Mouse (Mus musculus) kidney, embryonic 16.5 days (tissue): ENCODE data around the gene Tssk6. TPM values are rescaled to one million over a fixed set of nuclear protein-coding genes. Genes with fewer than 3 reads are reported as not detected.

Source experiments
- ATAC-seq: fragments of 200-750 bp; cut with Nextera tagmentation; 2 replicates; pipeline ENCODE4 v1.8.0; 2017; ENCODE audit warnings: moderate TSS enrichment; ENCODE audit not compliant: low FRiP score, low TSS enrichment
- H3K27ac ChIP-seq: fragments of 300-500 bp; sonication (generic); 2 replicates; pipeline ENCODE4 v1.5.1; 2014; ENCODE audit warnings: low read length
- H3K27me3 ChIP-seq: fragments of 300-500 bp; sonication (generic); 2 replicates; pipeline ENCODE4 v1.6.1; 2014; ENCODE audit warnings: low read length, control low read depth, mixed read lengths; ENCODE audit not compliant: insufficient read depth
- H3K36me3 ChIP-seq: fragments of 300-500 bp; sonication (generic); 2 replicates; pipeline ENCODE4 v1.6.1; 2014; ENCODE audit warnings: low read length, control low read depth, mixed read lengths; ENCODE audit not compliant: insufficient read depth
- H3K4me1 ChIP-seq: fragments of 300-500 bp; sonication (generic); 2 replicates; pipeline ENCODE4 v1.6.1; 2014; ENCODE audit warnings: low read length, control low read depth, mixed read lengths; ENCODE audit not compliant: insufficient read depth
- H3K4me2 ChIP-seq: fragments of 300-500 bp; sonication (generic); replicated peaks from 2 replicates; pipeline ENCODE4 v1.6.1; 2014; ENCODE audit warnings: low read depth, low read length
- H3K4me3 ChIP-seq: fragments of 300-500 bp; sonication (generic); 2 replicates; pipeline ENCODE4 v1.5.1; 2014; ENCODE audit warnings: mild to moderate bottlenecking, low read length
- H3K9ac ChIP-seq: fragments of 300-500 bp; sonication (generic); replicated peaks from 2 replicates; pipeline ENCODE4 v1.6.1; 2014; ENCODE audit warnings: low read length
- H3K9me3 ChIP-seq: fragments of 300-500 bp; sonication (generic); 2 replicates; pipeline ENCODE4 v1.6.1; 2016; ENCODE audit warnings: low read length, control low read depth
- WGBS: fragments of 180-500 bp; shearing (Covaris S2); extraction: QIAGEN DNeasy Blood & Tissue Kit; methylation state at CpG from one replicate; pipeline ENCODE4 v1.1.7; 2014; 5-methylcytosine and 5-hydroxymethylcytosine counted together
- polyA plus RNA-seq: library from polyadenylated mRNA; unstranded; fragments of >200 nt; fragmentation: Nextera tagmentation; extraction: Ambion mirVana; gene quantifications from 2 replicates; pipeline ENCODE4 v1.2.1, GENCODE M21; 2015

Gene Tssk6
- polyA plus RNA-seq, 1 experiment from 2014 or later, result 3.8 TPM

- 11% methylated on average over 9 of the region's 9 CpGs for WGBS
- no peaks in the 10 kb centered on the region for H3K9me3 ChIP-seq
- no peak for ATAC-seq
- H3K4me2 ChIP-seq, result no peak overlapping the region
- no peaks in the 10 kb centered on the region for H3K4me1 ChIP-seq
- H3K36me3 ChIP-seq, result no peaks in the 10 kb centered on the region
- no peak overlapping the region for H3K27ac ChIP-seq
- H3K27me3 ChIP-seq, result peaks cover 2% of the 10 kb centered on the region; the same call in 1 of the 2 replicates
- no peak overlapping the region for H3K4me3 ChIP-seq
- no peak overlapping the region for H3K9ac ChIP-seq
Observed at GRCm38 (mm10) chr8:69874155-69874554, 27.8 kb upstream of the Tssk6 start.

- no peaks in the 10 kb centered on the region for H3K36me3 ChIP-seq
- H3K4me3 ChIP-seq, result no peak overlapping the region
- ATAC-seq, result no peak
- WGBS, result 46% methylated on average over 13 of the region's 13 CpGs
- H3K9ac ChIP-seq, result no peak overlapping the region
- H3K4me2 ChIP-seq, result no peak overlapping the region
- H3K27ac ChIP-seq, result no peak overlapping the region
- peaks cover 7% of the 10 kb centered on the region for H3K27me3 ChIP-seq
- H3K4me1 ChIP-seq, result no peaks in the 10 kb centered on the region
- no peaks in the 10 kb centered on the region for H3K9me3 ChIP-seq
Observed at GRCm38 (mm10) chr8:69874654-69875053, 27.3 kb upstream of the Tssk6 start.

GRCm38 (mm10) chr8:69876097-69876496 is 25.9 kb upstream of the Tssk6 start:
- H3K4me1 ChIP-seq, result no peaks in the 10 kb centered on the region
- H3K9me3 ChIP-seq, result no peaks in the 10 kb centered on the region
- no peak overlapping the region for H3K4me2 ChIP-seq
- H3K27ac ChIP-seq, result no peak overlapping the region
- H3K4me3 ChIP-seq, result no peak overlapping the region
- H3K27me3 ChIP-seq, result peaks cover 21% of the 10 kb centered on the region
- H3K36me3 ChIP-seq, result no peaks in the 10 kb centered on the region
- H3K9ac ChIP-seq, result no peak overlapping the region
- WGBS, result 33% methylated on average over 10 of the region's 10 CpGs
- ATAC-seq, result no peak

- WGBS, result 72% methylated on average over 10 of the region's 10 CpGs
- Histone ChIP-seq H3K4me2 (no peak overlapping the region), H3K4me3 (no peak overlapping the region), H3K27me3 (peaks cover 30% of the 10 kb centered on the region), H3K4me1 (no peaks in the 10 kb centered on the region), H3K9me3 (no peaks in the 10 kb centered on the region), H3K27ac (no peak overlapping the region), H3K36me3 (no peaks in the 10 kb centered on the region), H3K9ac (no peak overlapping the region)
- ATAC-seq, result no peak
Observed at GRCm38 (mm10) chr8:69876967-69877366, 25.0 kb upstream of the Tssk6 start.

- Histone ChIP-seq H3K36me3 (no peaks in the 10 kb centered on the region), H3K9ac (no peak overlapping the region), H3K4me1 (no peaks in the 10 kb centered on the region; the same call in 1 of the 2 replicates), H3K4me3 (no peak overlapping the region), H3K9me3 (0 out of 2 replicates have a peak, but pooled peaks cover 2% of the 10 kb centered on the region), H3K27ac (no peak overlapping the region), H3K27me3 (peaks cover 34% of the 10 kb centered on the region), H3K4me2 (no peak overlapping the region)
- no peak for ATAC-seq
- 87% methylated on average over 4 of the region's 4 CpGs for WGBS
Observed at GRCm38 (mm10) chr8:69877396-69877795, 24.6 kb upstream of the Tssk6 start.

GRCm38 (mm10) chr8:69877992-69878391 is 24.0 kb upstream of the Tssk6 start:
- no peak overlapping the region for H3K9ac ChIP-seq
- H3K4me3 ChIP-seq, result no peak overlapping the region
- ATAC-seq, result no peak
- H3K4me2 ChIP-seq, result no peak overlapping the region
- H3K4me1 ChIP-seq, result no peaks in the 10 kb centered on the region; the same call in 1 of the 2 replicates
- H3K9me3 ChIP-seq, result 0 out of 2 replicates have a peak, but pooled peaks cover 4% of the 10 kb centered on the region
- peaks cover 40% of the 10 kb centered on the region for H3K27me3 ChIP-seq
- WGBS, result 63% methylated on average over 3 of the region's 3 CpGs
- H3K27ac ChIP-seq, result no peak overlapping the region
- no peaks in the 10 kb centered on the region for H3K36me3 ChIP-seq

GRCm38 (mm10) chr8:69879678-69880077 is 22.3 kb upstream of the Tssk6 start:
- H3K9ac ChIP-seq, result no peak overlapping the region
- ATAC-seq, result no peak
- H3K4me3 ChIP-seq, result no peak overlapping the region
- no peaks in the 10 kb centered on the region for H3K36me3 ChIP-seq
- 0 out of 2 replicates have a peak, but pooled peaks cover 4% of the 10 kb centered on the region for H3K9me3 ChIP-seq
- peaks cover 57% of the 10 kb centered on the region for H3K27me3 ChIP-seq
- WGBS, result 69% methylated on average over 8 of the region's 8 CpGs
- no peak overlapping the region for H3K27ac ChIP-seq
- no peak overlapping the region for H3K4me2 ChIP-seq
- no peaks in the 10 kb centered on the region; the same call in 1 of the 2 replicates for H3K4me1 ChIP-seq

GRCm38 (mm10) chr8:69880841-69881240 is 21.1 kb upstream of the Tssk6 start:
- 0 out of 2 replicates have a peak, but pooled peaks cover 4% of the 10 kb centered on the region for H3K9me3 ChIP-seq
- H3K4me1 ChIP-seq, result no peaks in the 10 kb centered on the region; the same call in 1 of the 2 replicates
- H3K27ac ChIP-seq, result no peak overlapping the region
- H3K36me3 ChIP-seq, result no peaks in the 10 kb centered on the region
- peak overlapping the region; percentile 49; the same call in 1 of the 2 replicates for H3K4me2 ChIP-seq
- peaks cover 68% of the 10 kb centered on the region for H3K27me3 ChIP-seq
- H3K9ac ChIP-seq, result no peak overlapping the region
- peak overlapping the region; percentile 37 for H3K4me3 ChIP-seq
- ATAC-seq, result no peak
- WGBS, result 10% methylated on average over 37 of the region's 37 CpGs

GRCm38 (mm10) chr8:69881261-69881865 is 20.6 kb upstream of the Tssk6 start:
- peak overlapping the region; percentile 37 for H3K4me3 ChIP-seq
- peaks cover 74% of the 10 kb centered on the region for H3K27me3 ChIP-seq
- H3K4me1 ChIP-seq, result no peaks in the 10 kb centered on the region; the same call in 1 of the 2 replicates
- 0 out of 2 replicates have a peak, but pooled peaks cover 4% of the 10 kb centered on the region for H3K9me3 ChIP-seq
- H3K9ac ChIP-seq, result peak overlapping the region; percentile 61
- no peaks in the 10 kb centered on the region for H3K36me3 ChIP-seq
- H3K27ac ChIP-seq, result no peak overlapping the region
- WGBS, result 18% methylated on average over 79 of the region's 79 CpGs
- H3K4me2 ChIP-seq, result peak overlapping the region; percentile 49
- ATAC-seq, result no peak

- peak overlapping the region; percentile 37 for H3K4me3 ChIP-seq
- no peak overlapping the region for H3K27ac ChIP-seq
- H3K9ac ChIP-seq, result peak overlapping the region; percentile 61
- H3K4me2 ChIP-seq, result peak overlapping the region; percentile 49
- peak; percentile 35; the same call in 1 of the 2 replicates for ATAC-seq
- WGBS, result 6% methylated on average over 103 of the region's 103 CpGs
- H3K27me3 ChIP-seq, result peaks cover 82% of the 10 kb centered on the region
- no peaks in the 10 kb centered on the region for H3K36me3 ChIP-seq
- H3K4me1 ChIP-seq, result peaks cover 6% of the 10 kb centered on the region
- H3K9me3 ChIP-seq, result 0 out of 2 replicates have a peak, but pooled peaks cover 4% of the 10 kb centered on the region
Observed at GRCm38 (mm10) chr8:69882021-69882756, 19.8 kb upstream of the Tssk6 start.
